Mouse (Mus musculus): ENCODE data around the gene Prelp.

Prelp gene

GRCm38 (mm10) chr1:133891489-133891888 lies 29.7 kb downstream of the Prelp start:
- DNase-seq = peak; percentile 72 to 83

GRCm38 (mm10) chr1:133889949-133890598 lies 31.1 kb downstream of the Prelp start:
- DNase-seq = no peak

- DNase-seq = no peak
These were observed 33.5 kb downstream of the Prelp start for GRCm38 (mm10) chr1:133887538-133888250.

GRCm38 (mm10) chr1:133887044-133887443 lies 34.2 kb downstream of the Prelp start:
- no peak for DNase-seq

GRCm38 (mm10) chr1:133886431-133886830 lies 34.8 kb downstream of the Prelp start:
- DNase-seq = no peak

GRCm38 (mm10) chr1:133885811-133886210 lies 35.4 kb downstream of the Prelp start:
- no peak for DNase-seq

GRCm38 (mm10) chr1:133884746-133885145 lies 36.5 kb downstream of the Prelp start:
- DNase-seq = no peak

GRCm38 (mm10) chr1:133884090-133884489 lies 37.1 kb downstream of the Prelp start:
- no peak for DNase-seq

- DNase-seq = peak in 1 of 2 experiments; percentile 28
These were observed 38.7 kb downstream of the Prelp start for GRCm38 (mm10) chr1:133882283-133883217.

GRCm38 (mm10) chr1:133881813-133882212 lies 39.4 kb downstream of the Prelp start:
- no peak for DNase-seq

GRCm38 (mm10) chr1:133878825-133879423 lies 42.3 kb downstream of the Prelp start:
- peak; percentile 58 to 61 for DNase-seq

- peak; percentile 75 to 80 for DNase-seq
These were observed 44.3 kb downstream of the Prelp start for GRCm38 (mm10) chr1:133876936-133877335.

GRCm38 (mm10) chr1:133873086-133873813 lies 48.0 kb downstream of the Prelp start:
- no peak for DNase-seq

GRCm38 (mm10) chr1:133871241-133871640 lies 50.0 kb downstream of the Prelp start:
- no peak for DNase-seq

GRCm38 (mm10) chr1:133869221-133869620 lies 52.0 kb downstream of the Prelp start:
- no peak for DNase-seq

- DNase-seq = no peak
These were observed 57.8 kb downstream of the Prelp start for GRCm38 (mm10) chr1:133863257-133863997.

- no peak for DNase-seq
These were observed 60.2 kb downstream of the Prelp start for GRCm38 (mm10) chr1:133861028-133861427.

All from kidney, postnatal 36 days (tissue).